Mouse (Mus musculus): ENCODE measurements around the gene Nos2. TPM values are rescaled to one million over a fixed set of nuclear protein-coding genes. Genes with fewer than 3 reads are reported as not detected.
"Not testable (repeated sequence)": the region's sequence is repeated elsewhere in the genome, so short reads cannot be mapped to it uniquely, and the experiment has no call there.

The Nos2 gene
- polyA plus RNA-seq, 1 experiment = 1.5 TPM

GRCm38 (mm10) chr11:78982042-78982441 is 61.5 kb downstream of the Nos2 start:
- no peak for DNase-seq
- H3K27me3 ChIP-seq (replicated peaks; ENCODE audit: control insufficient read depth, insufficient read depth, low read length) = no peaks in the 10 kb centered on the region
- H3K4me3 ChIP-seq (ENCODE audit: insufficient read depth, low read depth, low read length) = no peak overlapping the region
- TF ChIP-seq POLR2A (IDR thresholded peaks at IDR 0.05; ENCODE audit: low read depth, low read length) = no peak
- TF ChIP-seq CTCF (conservative IDR thresholded peaks at IDR 0.05; ENCODE audit: insufficient read depth, insufficient read length, low read depth, low read length) = no peak
- no peaks in the 10 kb centered on the region for H3K36me3 ChIP-seq (ENCODE audit: control insufficient read depth, insufficient read depth, low read length)
- no peaks in the 10 kb centered on the region for H3K4me1 ChIP-seq (ENCODE audit: control insufficient read depth, insufficient read depth, low read length)
- H3K27ac ChIP-seq (ENCODE audit: insufficient read depth, low read depth, low read length) = no peak overlapping the region
- WGBS = 63% methylated on average over 2 of the region's 2 CpGs

DNA sequence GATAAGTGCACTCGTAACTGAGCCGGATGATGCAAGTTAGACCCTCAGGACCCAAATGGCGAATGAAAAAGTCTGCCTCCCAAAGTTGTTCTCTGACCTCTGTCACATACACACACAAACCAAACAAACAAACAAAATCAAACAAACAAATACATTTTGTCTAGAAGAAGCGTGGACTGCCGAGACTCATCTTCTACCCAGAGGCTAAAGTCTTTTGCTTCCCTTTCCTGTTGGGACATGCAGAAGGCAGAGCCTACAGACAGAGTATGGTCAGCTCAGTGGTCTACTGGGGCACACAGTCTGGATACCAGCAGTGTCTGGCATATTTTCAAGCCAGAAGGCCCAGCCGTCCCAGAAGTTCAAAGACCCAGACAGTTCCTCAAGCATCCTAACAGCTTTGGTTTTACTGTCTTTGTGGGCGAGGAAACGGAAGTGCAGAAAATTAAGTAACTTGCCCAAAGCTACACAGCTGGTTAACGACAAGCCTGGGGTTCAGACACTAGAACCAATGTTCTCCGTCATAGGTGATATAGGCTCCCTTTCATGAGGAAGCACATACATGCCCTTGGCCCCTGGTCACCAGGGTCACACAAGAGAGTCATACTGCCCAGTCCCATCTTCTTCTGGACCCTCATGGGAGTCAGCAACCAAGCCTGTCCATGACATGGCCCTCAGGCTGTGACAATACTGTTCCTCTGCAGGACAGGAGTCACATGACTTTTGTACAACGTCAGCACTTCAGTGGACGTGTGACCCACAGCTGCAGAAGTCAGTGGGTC is 62.1 kb downstream of the Nos2 start:
- Histone ChIP-seq H3K4me1 (ENCODE audit: control insufficient read depth, insufficient read depth, low read length) (no peaks in the 10 kb centered on the region), H3K27ac (ENCODE audit: insufficient read depth, low read depth, low read length) (no peak overlapping the region), H3K36me3 (ENCODE audit: control insufficient read depth, insufficient read depth, low read length) (no peaks in the 10 kb centered on the region), H3K27me3 (replicated peaks; ENCODE audit: control insufficient read depth, insufficient read depth, low read length) (no peaks in the 10 kb centered on the region), H3K4me3 (ENCODE audit: insufficient read depth, low read depth, low read length) (peak overlapping the region; percentile 7; the same call in 1 of the 2 replicates)
- DNase-seq = peak; percentile 19
- 63% methylated on average over 12 of the region's 12 CpGs for WGBS
- TF ChIP-seq CTCF (conservative IDR thresholded peaks at IDR 0.05; ENCODE audit: insufficient read depth, insufficient read length, low read depth, low read length) = no peak
- TF ChIP-seq POLR2A (IDR thresholded peaks at IDR 0.05; ENCODE audit: low read depth, low read length) = no peak

DNA sequence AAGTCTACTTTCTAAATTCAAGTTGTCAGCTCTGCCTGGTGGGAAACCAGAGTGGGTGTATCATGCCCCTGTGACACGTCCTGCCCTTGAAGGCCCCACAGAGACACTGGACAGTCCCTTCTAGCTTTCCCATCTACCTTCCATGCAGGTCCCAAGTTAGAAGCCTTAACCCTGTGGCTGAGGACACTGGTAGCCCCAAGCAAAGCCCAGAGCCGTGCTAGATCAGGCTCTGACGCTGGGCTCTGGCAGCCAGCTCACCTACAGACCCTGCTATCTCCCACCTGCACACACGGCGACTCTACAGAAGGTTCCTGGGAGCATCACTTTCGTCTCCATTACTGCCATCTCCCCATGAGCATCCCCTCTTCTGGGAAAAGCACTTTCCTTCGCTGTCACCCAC is 63.0 kb downstream of the Nos2 start:
- no peak for DNase-seq
- WGBS = 77% methylated on average over 7 of the region's 7 CpGs
- Histone ChIP-seq H3K27ac (ENCODE audit: insufficient read depth, low read depth, low read length) (no peak overlapping the region), H3K36me3 (ENCODE audit: control insufficient read depth, insufficient read depth, low read length) (no peaks in the 10 kb centered on the region), H3K4me1 (ENCODE audit: control insufficient read depth, insufficient read depth, low read length) (no peaks in the 10 kb centered on the region), H3K4me3 (ENCODE audit: insufficient read depth, low read depth, low read length) (peak overlapping the region; percentile 73), H3K27me3 (replicated peaks; ENCODE audit: control insufficient read depth, insufficient read depth, low read length) (no peaks in the 10 kb centered on the region)
- TF ChIP-seq CTCF (conservative IDR thresholded peaks at IDR 0.05; ENCODE audit: insufficient read depth, insufficient read length, low read depth, low read length) (no peak), POLR2A (IDR thresholded peaks at IDR 0.05; ENCODE audit: low read depth, low read length) (no peak)

DNA sequence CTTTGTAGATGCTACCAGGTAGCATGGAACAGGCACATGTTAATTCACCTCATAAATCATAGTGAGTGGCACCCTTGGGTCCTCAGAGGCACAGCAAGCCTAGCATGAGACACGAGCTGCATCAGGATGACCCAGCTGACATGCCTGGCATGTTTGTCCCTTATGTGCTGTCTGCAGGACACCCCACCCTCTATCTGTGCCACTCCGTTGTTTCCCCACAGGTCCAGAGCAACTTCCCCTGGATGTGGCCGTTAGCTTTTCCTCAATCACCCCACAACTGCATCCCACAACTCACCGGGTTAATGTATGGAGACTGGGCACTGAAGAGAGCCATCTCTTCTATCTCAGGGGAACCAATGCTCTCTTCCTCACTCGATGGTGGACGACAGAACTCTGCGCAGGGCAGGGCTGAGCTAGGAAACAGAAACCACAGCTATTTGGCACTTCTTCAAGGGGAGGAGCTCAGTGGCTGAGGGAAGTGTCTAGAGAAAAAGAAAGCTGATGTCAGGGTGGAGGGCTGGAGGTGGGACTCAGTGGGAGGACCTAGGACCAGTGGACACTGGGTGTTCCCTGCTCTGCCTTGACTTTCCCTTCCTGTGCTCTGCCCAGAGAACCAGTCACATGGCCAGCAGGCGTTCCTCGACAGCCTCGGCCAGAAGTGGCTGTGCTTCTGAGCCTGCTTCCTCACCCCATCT is 64.0 kb downstream of the Nos2 start, which contains the start of gene Lgals9:
Gene Lgals9 (minus strand): TSS at position 464 of the 695 bp plus-strand sequence.
- Histone ChIP-seq H3K4me1 (ENCODE audit: control insufficient read depth, insufficient read depth, low read length) (no peaks in the 10 kb centered on the region), H3K36me3 (ENCODE audit: control insufficient read depth, insufficient read depth, low read length) (no peaks in the 10 kb centered on the region), H3K27ac (ENCODE audit: insufficient read depth, low read depth, low read length) (peak within 1 kb of the TSS; percentile 73), H3K27me3 (replicated peaks; ENCODE audit: control insufficient read depth, insufficient read depth, low read length) (no peaks in the 10 kb centered on the region), H3K4me3 (ENCODE audit: insufficient read depth, low read depth, low read length) (peak within 1 kb of the TSS; percentile 73)
- WGBS = 42% methylated on average over 10 of the region's 10 CpGs
- no peak for TF ChIP-seq CTCF (conservative IDR thresholded peaks at IDR 0.05; ENCODE audit: insufficient read depth, insufficient read length, low read depth, low read length)
- peak; percentile 27 for TF ChIP-seq POLR2A (IDR thresholded peaks at IDR 0.05; ENCODE audit: low read depth, low read length)
- peak; percentile 90 for DNase-seq

DNA sequence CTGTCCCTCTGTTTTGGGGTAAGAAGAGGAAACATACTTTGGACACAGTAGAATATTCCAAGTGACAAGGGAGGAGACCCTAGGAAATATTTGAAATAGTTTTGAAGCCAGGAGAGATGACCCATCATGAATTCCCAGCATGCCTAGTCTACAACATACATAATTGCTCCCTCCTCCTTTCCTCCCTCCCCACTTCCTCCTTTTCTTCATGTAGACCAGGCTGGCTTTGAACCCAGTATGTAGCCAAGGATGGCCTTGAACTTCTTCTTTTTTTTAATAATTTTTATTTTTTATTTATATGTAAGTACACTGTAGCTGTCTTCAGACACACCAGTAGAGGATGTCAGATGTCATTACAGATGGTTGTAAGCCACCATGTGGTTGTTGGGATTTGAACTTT is 64.9 kb downstream of the Nos2 start:
- no peak for DNase-seq
- H3K4me3 ChIP-seq (ENCODE audit: insufficient read depth, low read depth, low read length) = no peak overlapping the region
- H3K27me3 ChIP-seq (replicated peaks; ENCODE audit: control insufficient read depth, insufficient read depth, low read length) = no peaks in the 10 kb centered on the region
- H3K4me1 ChIP-seq (ENCODE audit: control insufficient read depth, insufficient read depth, low read length) = no peaks in the 10 kb centered on the region
- no peak for TF ChIP-seq POLR2A (IDR thresholded peaks at IDR 0.05; ENCODE audit: low read depth, low read length)
- TF ChIP-seq CTCF (conservative IDR thresholded peaks at IDR 0.05; ENCODE audit: insufficient read depth, insufficient read length, low read depth, low read length) = no peak
- no peak overlapping the region for H3K27ac ChIP-seq (ENCODE audit: insufficient read depth, low read depth, low read length)
- no peaks in the 10 kb centered on the region for H3K36me3 ChIP-seq (ENCODE audit: control insufficient read depth, insufficient read depth, low read length)

DNA sequence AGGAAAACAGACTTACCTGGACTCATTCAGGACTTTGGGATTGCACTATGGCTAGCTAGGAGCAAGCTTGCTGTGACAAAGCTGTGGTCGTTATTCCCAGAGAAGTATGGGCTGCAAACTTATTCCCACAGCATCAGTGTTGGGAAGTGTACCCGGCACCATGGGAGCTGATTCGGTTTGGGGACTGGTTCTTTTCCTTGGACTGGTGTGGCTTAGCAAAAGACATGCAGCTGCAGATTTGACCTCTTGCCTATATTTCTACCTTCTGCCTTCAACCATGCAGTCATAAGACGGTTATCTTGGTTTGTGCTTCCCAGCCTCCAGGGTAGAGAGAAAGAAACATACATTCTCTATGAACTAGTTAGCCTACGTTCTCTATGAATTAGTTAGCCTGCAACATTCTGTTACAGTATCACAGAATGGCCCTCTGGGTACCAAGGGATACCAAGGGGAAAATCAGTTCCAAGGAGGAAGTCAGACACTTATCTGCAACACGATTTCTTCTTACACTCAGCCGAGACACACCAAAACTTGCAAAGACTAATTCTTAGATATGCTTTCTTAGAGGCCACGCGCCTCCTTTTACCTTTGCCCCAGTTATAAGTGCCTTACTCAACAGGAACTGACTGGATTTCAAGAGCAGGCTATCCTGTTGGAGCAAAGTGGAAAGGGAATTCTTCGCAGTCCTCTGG is 65.9 kb downstream of the Nos2 start:
- no peak for DNase-seq
- Histone ChIP-seq H3K4me3 (ENCODE audit: insufficient read depth, low read depth, low read length) (no peak overlapping the region), H3K27me3 (replicated peaks; ENCODE audit: control insufficient read depth, insufficient read depth, low read length) (no peaks in the 10 kb centered on the region), H3K36me3 (ENCODE audit: control insufficient read depth, insufficient read depth, low read length) (no peaks in the 10 kb centered on the region), H3K27ac (ENCODE audit: insufficient read depth, low read depth, low read length) (no peak overlapping the region), H3K4me1 (ENCODE audit: control insufficient read depth, insufficient read depth, low read length) (no peaks in the 10 kb centered on the region)
- TF ChIP-seq CTCF (conservative IDR thresholded peaks at IDR 0.05; ENCODE audit: insufficient read depth, insufficient read length, low read depth, low read length) (no peak), POLR2A (IDR thresholded peaks at IDR 0.05; ENCODE audit: low read depth, low read length) (no peak)
- WGBS = 87% methylated on average over 10 of the region's 10 CpGs

DNA sequence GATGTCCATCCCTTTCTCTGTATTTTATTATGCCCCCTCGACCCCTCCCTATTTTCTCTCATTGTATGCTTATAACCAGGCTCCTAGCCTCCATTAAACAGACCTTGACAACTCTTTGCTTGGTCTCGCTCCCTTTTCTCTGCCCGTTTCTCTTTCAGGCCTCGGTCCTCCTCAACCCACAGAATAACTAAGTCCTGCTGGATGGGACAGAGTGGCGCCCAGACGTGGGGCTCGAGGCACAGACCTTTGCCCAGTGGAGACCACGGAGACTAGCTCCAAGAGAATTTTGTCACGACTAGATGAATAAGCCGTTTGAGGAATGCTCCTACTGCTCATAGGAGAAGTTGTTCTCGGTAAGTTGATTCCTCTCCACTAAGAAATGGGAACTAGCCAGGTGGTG is 68.6 kb downstream of the Nos2 start:
- not testable (repeated sequence) for H3K4me1 ChIP-seq (ENCODE audit: control insufficient read depth, insufficient read depth, low read length); H3K27me3 ChIP-seq (replicated peaks; ENCODE audit: control insufficient read depth, insufficient read depth, low read length); H3K36me3 ChIP-seq (ENCODE audit: control insufficient read depth, insufficient read depth, low read length); DNase-seq; H3K4me3 ChIP-seq (ENCODE audit: insufficient read depth, low read depth, low read length); H3K27ac ChIP-seq (ENCODE audit: insufficient read depth, low read depth, low read length)
- 94% methylated on average over 11 of the region's 11 CpGs for whole genome bisulfite sequencing

Measured in kidney, adult 2 months (tissue).